Mouse (Mus musculus) lung, adult 2 months (tissue): Measurements from ENCODE around the gene Lig4. TPM values are rescaled to one million over a fixed set of nuclear protein-coding genes. Genes with fewer than 3 reads are reported as not detected.
A peak's percentile ranks its signal among the peaks of the same experiment; 100 is the strongest.

Experiments
- DNase-seq: peaks from one replicate; pipeline ENCODE4 v3.0.0; 2022
- H3K4me1 ChIP-seq: fragments of 200-500 bp; 2 replicates; pipeline ENCODE4 v1.6.1; 2011; ENCODE audit warnings: low read length; ENCODE audit not compliant: control insufficient read depth, insufficient read depth
- H3K4me3 ChIP-seq: fragments of 200-500 bp; replicated peaks from 2 replicates; pipeline ENCODE3; 2011; ENCODE audit warnings: low read depth, mild to moderate bottlenecking, control low read depth, low read length; ENCODE audit errors: extremely low read depth
- CTCF ChIP-seq: fragments of 200-500 bp; IDR thresholded peaks from 2 replicates; pipeline ENCODE4 v1.5.1; 2011; ENCODE audit warnings: mild to moderate bottlenecking, low read length, control low read depth; ENCODE audit not compliant: insufficient read depth
- POLR2A ChIP-seq: fragments of 200-500 bp; IDR thresholded peaks from 2 replicates; pipeline ENCODE4 v1.6.1; 2011; ENCODE audit warnings: low read depth, mild to moderate bottlenecking, control low read depth, low read length, borderline replicate concordance; ENCODE audit errors: extremely low read depth
- WGBS: fragments of 180-500 bp; shearing (Covaris S2); methylation state at CpG from one replicate; pipeline ENCODE4 v1.1.7; 2018; 5-methylcytosine and 5-hydroxymethylcytosine counted together
- polyA plus RNA-seq: library from polyadenylated mRNA; depleted of rRNA; stranded (reverse); fragments of >200 nt; gene quantifications from 2 replicates; pipeline ENCODE4 v1.2.3, GENCODE M21; 2012; rRNA removed

The Lig4 gene
- polyA plus RNA-seq, 1 experiment: 2.0 TPM

DNA sequence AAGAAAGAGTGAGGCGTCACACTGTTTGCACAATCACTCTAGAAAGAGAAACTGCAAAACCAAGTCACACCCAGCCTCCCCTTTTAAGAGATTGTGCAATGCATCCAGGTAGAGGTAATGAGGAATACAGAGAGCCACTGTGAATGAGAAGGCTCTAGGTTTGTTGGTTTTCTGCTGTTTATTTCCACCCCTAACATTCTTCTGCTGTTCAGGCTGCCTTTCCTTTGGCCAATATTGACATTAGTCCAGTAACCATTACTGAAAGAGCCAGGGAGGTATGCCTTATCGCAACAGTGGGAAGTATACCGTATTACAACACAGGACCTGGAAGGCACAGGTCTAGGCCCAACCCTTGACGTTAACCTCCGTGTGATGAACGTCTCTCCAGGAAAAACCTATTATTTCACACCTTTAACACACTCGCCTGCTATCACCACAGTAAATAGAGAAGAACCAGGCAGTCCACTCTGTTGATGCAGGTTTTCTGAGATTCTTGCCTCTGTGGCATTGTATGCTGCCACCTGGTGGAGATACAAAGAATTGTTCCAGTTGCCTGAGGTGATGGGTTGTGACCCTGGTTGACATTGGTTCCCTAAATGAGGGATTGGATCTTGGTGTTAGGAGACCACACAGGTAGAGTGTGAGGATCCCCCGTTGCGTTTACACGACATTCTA, 42.5 kb downstream of the Lig4 start:
- WGBS: 25% methylated on average over 10 of the region's 10 CpGs
- DNase-seq: peak; percentile 53
- no peak for TF ChIP-seq POLR2A
- peak; percentile 37; the same call in 1 of the 2 replicates for TF ChIP-seq CTCF
- Histone ChIP-seq H3K4me3 (no peak overlapping the region), H3K4me1 (peaks cover 12% of the 10 kb centered on the region)

DNA sequence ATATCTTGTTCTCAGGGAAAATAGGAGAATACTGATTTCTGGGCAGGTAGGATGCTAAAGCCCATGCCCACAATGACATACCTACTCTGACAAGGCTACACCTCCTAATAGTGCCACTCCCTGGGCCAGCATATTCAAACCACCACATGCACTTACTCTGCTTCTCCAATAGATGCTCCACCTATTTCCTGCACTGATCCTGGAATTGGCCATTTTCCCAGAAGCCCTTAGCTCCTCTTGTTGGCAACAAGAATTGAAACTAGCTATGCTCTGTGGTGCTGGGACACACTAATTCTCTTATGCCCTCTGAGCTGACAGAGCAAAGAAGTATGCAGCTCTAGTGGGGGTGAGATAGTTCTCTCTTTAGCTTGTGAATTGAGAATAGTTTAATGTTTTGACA, 44.8 kb downstream of the Lig4 start:
- Histone ChIP-seq H3K4me1 (peaks cover 12% of the 10 kb centered on the region), H3K4me3 (no peak overlapping the region)
- TF ChIP-seq POLR2A: no peak
- no peak for TF ChIP-seq CTCF
- peak; percentile 9 for DNase-seq

DNA sequence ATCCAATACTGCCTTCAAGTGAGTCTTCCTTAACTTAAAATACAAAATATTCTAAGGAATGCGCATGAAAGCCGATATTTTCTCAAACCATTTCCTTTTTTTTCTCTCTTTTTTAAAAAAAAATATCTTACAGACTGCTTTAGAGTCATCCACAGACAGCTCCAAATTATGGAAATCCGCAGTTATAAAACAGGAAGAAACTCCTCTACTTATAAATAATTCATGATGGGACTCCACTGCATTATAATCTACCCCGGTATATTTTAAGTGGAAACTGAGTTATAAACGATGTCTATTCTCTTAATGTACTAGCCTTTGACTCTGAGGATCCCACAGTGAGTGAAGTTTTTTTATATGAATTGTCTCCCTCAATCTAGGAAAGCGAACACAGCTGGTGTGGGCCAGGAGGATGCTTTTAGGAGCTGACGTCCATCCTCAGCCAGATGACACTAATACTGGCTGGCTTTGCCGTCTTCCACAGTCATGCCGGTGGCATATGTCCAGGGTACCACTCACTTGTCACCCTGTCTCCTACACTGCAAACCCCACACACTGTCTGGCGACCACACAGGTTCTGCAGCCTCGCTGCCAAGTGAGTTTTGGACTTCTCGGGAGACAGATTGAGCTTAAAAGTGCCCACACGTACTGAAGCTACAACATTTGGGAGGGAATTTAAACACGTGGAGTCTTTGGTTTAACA, 47.6 kb downstream of the Lig4 start:
- no peak for DNase-seq
- no peak for TF ChIP-seq POLR2A
- TF ChIP-seq CTCF: no peak
- WGBS: 66% methylated on average over 14 of the region's 14 CpGs
- H3K4me1 ChIP-seq: peaks cover 9% of the 10 kb centered on the region
- no peak overlapping the region for H3K4me3 ChIP-seq

Other genes with a start within 250 kb of the Lig4 start
- 0.04 and 0.09 TPM in 2 replicates for gene Fam155a, start 206.5 kb downstream of the Lig4 start, polyA plus RNA-seq
- not detected in 2 replicates for gene Gm10217, start 113.4 kb downstream of the Lig4 start, polyA plus RNA-seq
- 5.4 and 7.2 TPM in 2 replicates for gene Abhd13, start within 50 bp of the Lig4 start, polyA plus RNA-seq
- 24.6 and 25.0 TPM in 2 replicates for gene Tnfsf13b, start 28.8 kb upstream of the Lig4 start, polyA plus RNA-seq
- 0.26 and 0.27 TPM in 2 replicates for gene Myo16, start 176.2 kb upstream of the Lig4 start, polyA plus RNA-seq